Mouse (Mus musculus) brain, embryonic 14.5 days (tissue): ENCODE results near the gene Narfl.

Source experiments
- CTCF ChIP-seq: fragments of 200-500 bp; IDR thresholded peaks from 2 replicates; pipeline ENCODE4 v1.5.1; 2012; ENCODE audit warnings: inconsistent platforms, mild to moderate bottlenecking, moderate library complexity, borderline replicate concordance; ENCODE audit not compliant: insufficient read depth, insufficient read length; ENCODE audit errors: extremely low read depth
- POLR2A ChIP-seq: fragments of 200-500 bp; IDR thresholded peaks from 2 replicates; pipeline ENCODE4 v1.6.1; 2012; ENCODE audit warnings: mild to moderate bottlenecking, inconsistent platforms, borderline replicate concordance; ENCODE audit not compliant: poor library complexity, insufficient read depth, insufficient read length, severe bottlenecking; ENCODE audit errors: extremely low read depth

DNA sequence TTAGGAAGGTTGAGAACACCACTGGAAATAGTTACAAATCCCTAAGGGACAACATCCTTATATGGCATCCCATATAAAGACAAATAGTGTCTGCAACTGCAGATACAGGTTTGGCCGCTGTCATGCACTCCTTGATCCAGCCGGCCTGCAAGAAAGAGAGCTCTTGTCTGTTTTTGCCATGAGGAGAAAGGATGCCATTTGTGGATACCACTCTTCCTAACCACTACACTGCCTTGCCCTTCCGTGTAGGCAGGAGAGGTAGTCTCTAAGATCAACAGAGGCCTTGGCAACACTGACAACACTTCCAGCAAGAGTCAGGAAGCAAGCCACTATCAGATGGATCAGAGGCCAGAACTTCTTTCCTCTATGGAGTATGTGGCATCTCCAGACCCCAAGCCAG, 12.7 kb downstream of the Narfl start, which contains the start of gene Ccdc78:
- TF ChIP-seq POLR2A, result no peak
- TF ChIP-seq CTCF, result no peak
